Comparison of ENCODE assay signal across 15 mouse cellular contexts in the genomic region with DNA sequence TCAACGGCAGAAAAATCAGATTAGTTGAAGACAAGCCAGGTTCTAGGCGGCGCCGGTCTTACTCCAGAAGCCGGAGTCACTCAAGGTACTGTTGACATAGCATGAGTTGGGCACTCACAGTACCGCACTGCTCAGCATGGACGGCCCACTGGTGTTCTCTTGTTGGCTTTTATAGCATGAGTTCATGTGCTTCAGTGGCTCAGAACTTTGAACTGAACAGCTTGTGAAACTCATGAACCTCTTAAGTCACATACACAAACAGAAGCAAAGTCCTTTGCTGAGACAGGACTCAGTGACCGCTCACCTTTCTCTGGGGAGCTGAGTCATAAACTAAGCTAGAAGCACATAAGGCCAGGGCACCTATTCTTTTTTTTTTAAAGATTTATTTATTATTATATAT. TPM values are rescaled to one million over a fixed set of nuclear protein-coding genes. Genes with fewer than 3 reads are reported as not detected.
DNase-seq lines count a peak whose midpoint lies in the region; ATAC-seq and TF ChIP-seq lines count a peak whose summit lies in the region.
"Had no signal": no experiment of that assay in that cellular context is flagged by ENCODE, and none has a peak within 500 bp of the region (broad histone marks: within the 10 kb centered on the region; RNA-seq: fewer than 3 reads in every experiment).

No protein-coding gene starts in this region.

- WGBS in liver, embryonic 14.5 days (ENCODE audit: insufficient replicate concordance): 87% methylated on average over 8 of the region's 8 CpGs
- 90% methylated on average over 8 of the region's 8 CpGs for WGBS in liver, embryonic 12.5 days (ENCODE audit: insufficient replicate concordance)
- WGBS in large intestine, adult 2 months: 45% methylated on average over 8 of the region's 8 CpGs
- WGBS in stomach, postnatal 0 days: 74% methylated on average over 8 of the region's 8 CpGs

- no peak for TF ChIP-seq CTCF in liver, embryonic 14.5 days (IDR thresholded peaks at IDR 0.05; ENCODE audit: low read depth)
- TF ChIP-seq CTCF in stomach, postnatal 0 days (IDR thresholded peaks at IDR 0.05; ENCODE audit: low read depth): no peak

- H3K9me3 ChIP-seq in liver, embryonic 14.5 days (ENCODE audit: control insufficient read depth, low read length): no peaks in the 10 kb centered on the region
- H3K9me3 ChIP-seq in liver, embryonic 12.5 days (replicated peaks): no peaks in the 10 kb centered on the region
- H3K9me3 ChIP-seq in stomach, postnatal 0 days (ENCODE audit: control insufficient read depth, low read length): no peaks in the 10 kb centered on the region
- H3K9me3 ChIP-seq: heart, embryonic 10.5 days; hindbrain, embryonic 13.5 days had no signal

- no peak for DNase-seq in liver, embryonic 14.5 days (ENCODE audit: low read depth in 3 of 3, low spot score in 3 of 3)
- DNase-seq in kidney, adult 9 months: peak; percentile 91
- peak; percentile 79 for DNase-seq in large intestine, adult 2 months (ENCODE audit: low read depth, low spot score)
- DNase-seq in stomach, postnatal 0 days (ENCODE audit: low spot score): peak; percentile 70
- DNase-seq in cerebellum, postnatal 36 days: no peak
- no peak for DNase-seq in retina, embryonic 14.5 days (ENCODE audit: low spot score)
- DNase-seq: cerebellum, adult 9-10 months; gastrocnemius, postnatal 14 days; heart, postnatal 10 days; midbrain, embryonic 14.5 days; right cerebral cortex, adult 18-20 months had no signal

- ATAC-seq in liver, embryonic 14.5 days (ENCODE audit: insufficient read depth): 0 out of 2 replicates have a peak, but pooled peaks have one; percentile 28
- no peak for ATAC-seq in liver, embryonic 12.5 days
- ATAC-seq in stomach, postnatal 0 days (ENCODE audit: low FRiP score, low TSS enrichment): peak; percentile 97

- no peak for TF ChIP-seq EP300 in liver, embryonic 14.5 days (IDR thresholded peaks at IDR 0.05; ENCODE audit: low read depth)
- TF ChIP-seq EP300 in stomach, postnatal 0 days (optimal IDR thresholded peaks at IDR 0.05): no peak

- no peak overlapping the region for H3K9ac ChIP-seq in liver, embryonic 14.5 days (replicated peaks)
- H3K9ac ChIP-seq in liver, embryonic 12.5 days: no peak overlapping the region
- no peak overlapping the region for H3K9ac ChIP-seq in stomach, postnatal 0 days (ENCODE audit: low read length)
- H3K9ac ChIP-seq: hindbrain, embryonic 13.5 days had no signal

- no peak overlapping the region for H3K4me2 ChIP-seq in liver, embryonic 14.5 days (ENCODE audit: low read depth)
- H3K4me2 ChIP-seq in liver, embryonic 12.5 days: no peak overlapping the region
- H3K4me2 ChIP-seq in stomach, postnatal 0 days (replicated peaks; ENCODE audit: low read depth): no peak overlapping the region
- H3K4me2 ChIP-seq: hindbrain, embryonic 13.5 days had no signal

- no peak overlapping the region for H3K4me3 ChIP-seq in liver, embryonic 14.5 days (ENCODE audit: insufficient read depth in 1 of 2, low read depth in 2 of 2, low read length in 2 of 2)
- H3K4me3 ChIP-seq in liver, embryonic 12.5 days: no peak overlapping the region
- H3K4me3 ChIP-seq in stomach, postnatal 0 days (ENCODE audit: low read depth, low read length): no peak overlapping the region
- H3K4me3 ChIP-seq: heart, embryonic 10.5 days; hindbrain, embryonic 13.5 days; myocyte had no signal

- peaks cover 77% of the 10 kb centered on the region for H3K36me3 ChIP-seq in liver, embryonic 14.5 days (replicated peaks; ENCODE audit: control insufficient read depth, insufficient read depth, low read depth)
- H3K36me3 ChIP-seq in liver, embryonic 12.5 days: peaks cover 85% of the 10 kb centered on the region
- peaks cover 43% of the 10 kb centered on the region for H3K36me3 ChIP-seq in stomach, postnatal 0 days (ENCODE audit: control insufficient read depth, insufficient read depth, low read length)

- H3K27ac ChIP-seq in liver, embryonic 14.5 days: no peak overlapping the region
- H3K27ac ChIP-seq in liver, embryonic 12.5 days: no peak overlapping the region
- no peak overlapping the region for H3K27ac ChIP-seq in stomach, postnatal 0 days (replicated peaks)
- H3K27ac ChIP-seq: heart, embryonic 10.5 days; hindbrain, embryonic 13.5 days had no signal

- no peaks in the 10 kb centered on the region for H3K4me1 ChIP-seq in liver, embryonic 14.5 days (replicated peaks; ENCODE audit: control insufficient read depth in 2 of 2, insufficient read depth in 2 of 2, low read length in 1 of 2)
- H3K4me1 ChIP-seq in liver, embryonic 12.5 days: no peaks in the 10 kb centered on the region
- H3K4me1 ChIP-seq in stomach, postnatal 0 days (replicated peaks; ENCODE audit: control insufficient read depth, insufficient read depth): no peaks in the 10 kb centered on the region
- H3K4me1 ChIP-seq: heart, embryonic 10.5 days; hindbrain, embryonic 13.5 days had no signal

- no peaks in the 10 kb centered on the region for H3K27me3 ChIP-seq in liver, embryonic 14.5 days (ENCODE audit: control insufficient read depth, insufficient read depth, low read length)
- H3K27me3 ChIP-seq in liver, embryonic 12.5 days (replicated peaks): no peaks in the 10 kb centered on the region
- H3K27me3 ChIP-seq in stomach, postnatal 0 days (ENCODE audit: control insufficient read depth, insufficient read depth, low read length): no peaks in the 10 kb centered on the region
- H3K27me3 ChIP-seq: hindbrain, embryonic 13.5 days had no signal

RNA-seq across cellular contexts. Expression of a gene that starts 23.8 kb away (rescaled TPM):
- polyA plus RNA-seq in liver, embryonic 14.5 days (2012; rRNA removed): 0.56 and 0.67 TPM in 2 replicates
- polyA plus RNA-seq in liver, embryonic 14.5 days (2014; fragmentation: Nextera tagmentation; extraction: Ambion mirVana): 0.06 and 0.10 TPM in 2 replicates
- 0.81 and 1.3 TPM in 2 replicates for polyA plus RNA-seq in liver, embryonic 12.5 days (2016; fragmentation: Nextera tagmentation; extraction: Ambion mirVana)
- polyA plus RNA-seq in large intestine, adult 2 months (2012; rRNA removed): 6.0 and 6.1 TPM in 2 replicates
- polyA plus RNA-seq in stomach, postnatal 0 days (2015; fragmentation: Nextera tagmentation; extraction: Ambion mirVana): 1.8 and 3.2 TPM in 2 replicates
- polyA plus RNA-seq: hindbrain, embryonic 13.5 days; midbrain, embryonic 14.5 days had no signal

RNA-seq across cellular contexts. Expression of a gene that starts 24.4 kb away (rescaled TPM):
- polyA plus RNA-seq in liver, embryonic 14.5 days (2012; rRNA removed): 35.3 and 43.4 TPM in 2 replicates
- 45.3 and 55.7 TPM in 2 replicates for polyA plus RNA-seq in liver, embryonic 14.5 days (2014; fragmentation: Nextera tagmentation; extraction: Ambion mirVana)
- polyA plus RNA-seq in liver, embryonic 12.5 days (2016; fragmentation: Nextera tagmentation; extraction: Ambion mirVana): 94.9 and 97.5 TPM in 2 replicates
- 40.1 and 40.7 TPM in 2 replicates for polyA plus RNA-seq in large intestine, adult 2 months (2012; rRNA removed)
- 36.5 and 38.3 TPM in 2 replicates for polyA plus RNA-seq in stomach, postnatal 0 days (2015; fragmentation: Nextera tagmentation; extraction: Ambion mirVana)

RNA-seq across cellular contexts. Expression of a gene that starts 54.5 kb away (rescaled TPM):
- 21.8 and 23.8 TPM in 2 replicates for polyA plus RNA-seq in liver, embryonic 14.5 days (2012; rRNA removed)
- polyA plus RNA-seq in liver, embryonic 14.5 days (2014; fragmentation: Nextera tagmentation; extraction: Ambion mirVana): 31.6 and 36.8 TPM in 2 replicates
- 44.4 and 49.4 TPM in 2 replicates for polyA plus RNA-seq in liver, embryonic 12.5 days (2016; fragmentation: Nextera tagmentation; extraction: Ambion mirVana)
- polyA plus RNA-seq in large intestine, adult 2 months (2012; rRNA removed): 47.2 and 49.7 TPM in 2 replicates
- polyA plus RNA-seq in stomach, postnatal 0 days (2015; fragmentation: Nextera tagmentation; extraction: Ambion mirVana): 47.2 and 48.6 TPM in 2 replicates

RNA-seq across cellular contexts. Expression of a gene that starts 59.7 kb away (rescaled TPM):
- 1.7 and 2.0 TPM in 2 replicates for polyA plus RNA-seq in liver, embryonic 14.5 days (2012; rRNA removed)
- polyA plus RNA-seq in liver, embryonic 14.5 days (2014; fragmentation: Nextera tagmentation; extraction: Ambion mirVana): 2.8 and 3.0 TPM in 2 replicates
- polyA plus RNA-seq in liver, embryonic 12.5 days (2016; fragmentation: Nextera tagmentation; extraction: Ambion mirVana): 2.7 and 2.8 TPM in 2 replicates
- 2.3 and 3.5 TPM in 2 replicates for polyA plus RNA-seq in large intestine, adult 2 months (2012; rRNA removed)
- 3.1 and 3.9 TPM in 2 replicates for polyA plus RNA-seq in stomach, postnatal 0 days (2015; fragmentation: Nextera tagmentation; extraction: Ambion mirVana)

Comparison
In these comparisons a context has a peak if more than half of its experiments do, and no peak if none do; other contexts are left out.
1. DNase-seq: peak in kidney, adult 9 months (single experiment), large intestine, adult 2 months (single experiment) and stomach, postnatal 0 days (single experiment); none in liver, embryonic 14.5 days (0 of 3), cerebellum, postnatal 36 days (0 of 2) and retina, embryonic 14.5 days (single experiment).